Mouse (Mus musculus): ENCODE results near the gene Acp5. TPM values are rescaled to one million over a fixed set of nuclear protein-coding genes. Genes with fewer than 3 reads are reported as not detected.
"Not testable (repeated sequence)": the region's sequence is repeated elsewhere in the genome, so short reads cannot be mapped to it uniquely, and the experiment has no call there.

The Acp5 gene
- polyA plus RNA-seq, 1 experiment from 2014 or later = 13.3 TPM

- H3K27ac ChIP-seq (ENCODE audit: low read depth) = no peak overlapping the region
- H3K36me3 ChIP-seq (ENCODE audit: control insufficient read depth, insufficient read depth, low read length) = no peaks in the 10 kb centered on the region
- no peaks in the 10 kb centered on the region for H3K27me3 ChIP-seq (replicated peaks; ENCODE audit: control insufficient read depth, insufficient read depth, low read length)
- peaks cover 5% of the 10 kb centered on the region; the same call in 1 of the 2 replicates for H3K9me3 ChIP-seq (ENCODE audit: control insufficient read depth, low read length)
- no peak overlapping the region for H3K4me3 ChIP-seq (ENCODE audit: low read depth, low read length)
- ATAC-seq (replicated peaks; ENCODE audit: low FRiP score, low TSS enrichment, low read depth) (no peak), DNase-seq (ENCODE audit: low spot score) (no peak)
- H3K9ac ChIP-seq (ENCODE audit: low read length) = no peak overlapping the region
- 75% methylated on average over 9 of the region's 9 CpGs for WGBS
- no peak overlapping the region for H3K4me2 ChIP-seq (ENCODE audit: low read length)
- peaks cover 4% of the 10 kb centered on the region for H3K4me1 ChIP-seq (replicated peaks; ENCODE audit: control insufficient read depth, insufficient read depth, low read length)
Observed at GRCm38 (mm10) chr9:22162305-22162704, 26.8 kb upstream of the Acp5 start.

GRCm38 (mm10) chr9:22161299-22161698 is 25.8 kb upstream of the Acp5 start:
- no peak overlapping the region for H3K9ac ChIP-seq (ENCODE audit: low read length)
- no peak overlapping the region for H3K4me2 ChIP-seq (ENCODE audit: low read length)
- no peak overlapping the region for H3K27ac ChIP-seq (ENCODE audit: low read depth)
- no peak overlapping the region for H3K4me3 ChIP-seq (ENCODE audit: low read depth, low read length)
- ATAC-seq (replicated peaks; ENCODE audit: low FRiP score, low TSS enrichment, low read depth) = no peak
- no peaks in the 10 kb centered on the region for H3K9me3 ChIP-seq (ENCODE audit: control insufficient read depth, low read length)
- DNase-seq (ENCODE audit: low spot score) = no peak
- H3K27me3 ChIP-seq (replicated peaks; ENCODE audit: control insufficient read depth, insufficient read depth, low read length) = no peaks in the 10 kb centered on the region
- WGBS = 37% methylated on average over 6 of the region's 6 CpGs
- no peaks in the 10 kb centered on the region for H3K36me3 ChIP-seq (ENCODE audit: control insufficient read depth, insufficient read depth, low read length)
- H3K4me1 ChIP-seq (replicated peaks; ENCODE audit: control insufficient read depth, insufficient read depth, low read length) = peaks cover 5% of the 10 kb centered on the region

- no peaks in the 10 kb centered on the region for H3K27me3 ChIP-seq (replicated peaks; ENCODE audit: control insufficient read depth, insufficient read depth, low read length)
- H3K36me3 ChIP-seq (ENCODE audit: control insufficient read depth, insufficient read depth, low read length) = no peaks in the 10 kb centered on the region
- no peaks in the 10 kb centered on the region for H3K9me3 ChIP-seq (ENCODE audit: control insufficient read depth, low read length)
- DNase-seq (ENCODE audit: low spot score) = no peak
- no peak overlapping the region for H3K27ac ChIP-seq (ENCODE audit: low read depth)
- peak overlapping the region; percentile 75 for H3K9ac ChIP-seq (ENCODE audit: low read length)
- H3K4me1 ChIP-seq (replicated peaks; ENCODE audit: control insufficient read depth, insufficient read depth, low read length) = peaks cover 5% of the 10 kb centered on the region
- peak overlapping the region; percentile 73 for H3K4me2 ChIP-seq (ENCODE audit: low read length)
- H3K4me3 ChIP-seq (ENCODE audit: low read depth, low read length) = peak overlapping the region; percentile 71
- ATAC-seq (replicated peaks; ENCODE audit: low FRiP score, low TSS enrichment, low read depth) = no peak
- WGBS = 66% methylated on average over 34 of the region's 34 CpGs
Observed at GRCm38 (mm10) chr9:22157516-22158265, 22.2 kb upstream of the Acp5 start.

- H3K36me3 ChIP-seq (ENCODE audit: control insufficient read depth, insufficient read depth, low read length) = no peaks in the 10 kb centered on the region
- H3K27ac ChIP-seq (ENCODE audit: low read depth) = peak within 1 kb of the TSS; percentile 82
- ATAC-seq (replicated peaks; ENCODE audit: low FRiP score, low TSS enrichment, low read depth) (peak; percentile 98), DNase-seq (ENCODE audit: low spot score) (peak; percentile 99)
- peak within 1 kb of the TSS; percentile 75 for H3K9ac ChIP-seq (ENCODE audit: low read length)
- peak within 1 kb of the TSS; percentile 73 for H3K4me2 ChIP-seq (ENCODE audit: low read length)
- H3K4me3 ChIP-seq (ENCODE audit: low read depth, low read length) = peak within 1 kb of the TSS; percentile 71
- H3K27me3 ChIP-seq (replicated peaks; ENCODE audit: control insufficient read depth, insufficient read depth, low read length) = no peaks in the 10 kb centered on the region
- no peaks in the 10 kb centered on the region for H3K9me3 ChIP-seq (ENCODE audit: control insufficient read depth, low read length)
- WGBS = under 1% methylated on average over 65 of the region's 65 CpGs
- H3K4me1 ChIP-seq (replicated peaks; ENCODE audit: control insufficient read depth, insufficient read depth, low read length) = peaks cover 5% of the 10 kb centered on the region
Observed at GRCm38 (mm10) chr9:22156497-22157245, 21.2 kb upstream of the Acp5 start, which contains the start of gene Pigyl. Pigyl (plus strand) TSS chr9:22156846.

- Histone ChIP-seq H3K36me3 (ENCODE audit: control insufficient read depth, insufficient read depth, low read length) (no peaks in the 10 kb centered on the region), H3K27ac (ENCODE audit: low read depth) (no peak overlapping the region), H3K27me3 (replicated peaks; ENCODE audit: control insufficient read depth, insufficient read depth, low read length) (no peaks in the 10 kb centered on the region), H3K4me3 (ENCODE audit: low read depth, low read length) (no peak overlapping the region), H3K9ac (ENCODE audit: low read length) (no peak overlapping the region), H3K9me3 (ENCODE audit: control insufficient read depth, low read length) (no peaks in the 10 kb centered on the region), H3K4me1 (replicated peaks; ENCODE audit: control insufficient read depth, insufficient read depth, low read length) (peaks cover 5% of the 10 kb centered on the region), H3K4me2 (ENCODE audit: low read length) (peak overlapping the region; percentile 20; the same call in 1 of the 2 replicates)
- no peak for ATAC-seq (replicated peaks; ENCODE audit: low FRiP score, low TSS enrichment, low read depth)
- DNase-seq (ENCODE audit: low spot score) = peak; percentile 79
- 26% methylated on average over 10 of the region's 10 CpGs for WGBS
Observed at GRCm38 (mm10) chr9:22155614-22156013, 20.1 kb upstream of the Acp5 start.

- H3K9me3 ChIP-seq (ENCODE audit: control insufficient read depth, low read length) = no peaks in the 10 kb centered on the region
- peaks cover 5% of the 10 kb centered on the region for H3K4me1 ChIP-seq (replicated peaks; ENCODE audit: control insufficient read depth, insufficient read depth, low read length)
- H3K27me3 ChIP-seq (replicated peaks; ENCODE audit: control insufficient read depth, insufficient read depth, low read length) = no peaks in the 10 kb centered on the region
- no peaks in the 10 kb centered on the region for H3K36me3 ChIP-seq (ENCODE audit: control insufficient read depth, insufficient read depth, low read length)
- no peak overlapping the region for H3K27ac ChIP-seq (ENCODE audit: low read depth)
- ATAC-seq (replicated peaks; ENCODE audit: low FRiP score, low TSS enrichment, low read depth) (no peak), DNase-seq (ENCODE audit: low spot score) (no peak)
- H3K4me2 ChIP-seq (ENCODE audit: low read length) = no peak overlapping the region
- no peak overlapping the region for H3K9ac ChIP-seq (ENCODE audit: low read length)
- no peak overlapping the region for H3K4me3 ChIP-seq (ENCODE audit: low read depth, low read length)
- 95% methylated on average over 3 of the region's 3 CpGs for WGBS
Observed at GRCm38 (mm10) chr9:22153810-22154209, 18.3 kb upstream of the Acp5 start.

- no peak for ATAC-seq (replicated peaks; ENCODE audit: low FRiP score, low TSS enrichment, low read depth)
Observed at GRCm38 (mm10) chr9:22150946-22151345, 15.4 kb upstream of the Acp5 start.

GRCm38 (mm10) chr9:22150249-22150693 is 14.8 kb upstream of the Acp5 start:
- H3K4me3 ChIP-seq (ENCODE audit: low read depth, low read length); H3K9ac ChIP-seq (ENCODE audit: low read length); H3K9me3 ChIP-seq (ENCODE audit: control insufficient read depth, low read length); H3K27me3 ChIP-seq (replicated peaks; ENCODE audit: control insufficient read depth, insufficient read depth, low read length); H3K4me2 ChIP-seq (ENCODE audit: low read length); H3K27ac ChIP-seq (ENCODE audit: low read depth); ATAC-seq (replicated peaks; ENCODE audit: low FRiP score, low TSS enrichment, low read depth); H3K4me1 ChIP-seq (replicated peaks; ENCODE audit: control insufficient read depth, insufficient read depth, low read length); DNase-seq (ENCODE audit: low spot score); H3K36me3 ChIP-seq (ENCODE audit: control insufficient read depth, insufficient read depth, low read length): not testable (repeated sequence)
- 84% methylated on average over 7 of the region's 7 CpGs for WGBS

More at GRCm38 (mm10) chr9:22150946-22151345, 15.4 kb upstream of the Acp5 start:
- Histone ChIP-seq H3K4me3 (ENCODE audit: low read depth, low read length) (no peak overlapping the region), H3K36me3 (ENCODE audit: control insufficient read depth, insufficient read depth, low read length) (no peaks in the 10 kb centered on the region), H3K27me3 (replicated peaks; ENCODE audit: control insufficient read depth, insufficient read depth, low read length) (no peaks in the 10 kb centered on the region), H3K9ac (ENCODE audit: low read length) (no peak overlapping the region), H3K4me1 (replicated peaks; ENCODE audit: control insufficient read depth, insufficient read depth, low read length) (no peaks in the 10 kb centered on the region), H3K9me3 (ENCODE audit: control insufficient read depth, low read length) (0 out of 2 replicates have a peak, but pooled peaks cover 4% of the 10 kb centered on the region), H3K27ac (ENCODE audit: low read depth) (no peak overlapping the region), H3K4me2 (ENCODE audit: low read length) (no peak overlapping the region)
- WGBS = 78% methylated on average over 2 of the region's 2 CpGs
- DNase-seq (ENCODE audit: low spot score) = no peak
